Mouse (Mus musculus) CH12.LX (cell line): Measurements from ENCODE around the gene Btbd9. TPM values are rescaled to one million over a fixed set of nuclear protein-coding genes. Genes with fewer than 3 reads are reported as not detected.

Experiments
- DNase-seq: peaks from one replicate; pipeline ENCODE4 v3.0.0-alpha.2; 2013; ENCODE audit errors: extremely low read depth
- H3K27ac ChIP-seq: 2 replicates; pipeline ENCODE4 v1.5.1; 2012; ENCODE audit warnings: low read depth, mild to moderate bottlenecking, control low read depth, moderate library complexity; ENCODE audit not compliant: insufficient read depth
- H3K27me3 ChIP-seq: replicated peaks from 2 replicates; pipeline ENCODE3; 2012; ENCODE audit warnings: inconsistent platforms
- H3K36me3 ChIP-seq, 2 experiments: replicated peaks in 1 of 2; 2 replicates each; pipeline versions ENCODE3 to v1.6.1; 2012; ENCODE audit warnings: inconsistent platforms in 1 of 2, low read length in 1 of 2, mild to moderate bottlenecking in 1 of 2, mixed read lengths in 1 of 2, moderate library complexity in 1 of 2; ENCODE audit not compliant: control insufficient read depth in 1 of 2, insufficient read depth in 1 of 2
- H3K4me1 ChIP-seq, 2 experiments: 2 replicates each; pipeline ENCODE4 v1.6.1; 2012; ENCODE audit warnings: inconsistent platforms in 1 of 2, moderate library complexity in 1 of 2; ENCODE audit not compliant: insufficient read depth in 2 of 2, control insufficient read depth in 1 of 2
- H3K4me2 ChIP-seq: 2 replicates; pipeline ENCODE4 v1.6.1; 2012; ENCODE audit warnings: low read depth, mild to moderate bottlenecking, control low read depth; ENCODE audit not compliant: poor library complexity, insufficient read depth, severe bottlenecking
- H3K4me3 ChIP-seq, 3 experiments: fragments of 150-350 bp in 1 of 3; sonication (generic) in 1 of 3; replicated peaks in 1 of 3; 2 replicates each; pipeline versions ENCODE3 to v1.5.1; 2011 to 2012; ENCODE audit warnings: low read depth in 2 of 3, low read length in 2 of 3, mild to moderate bottlenecking in 2 of 3, moderate library complexity in 2 of 3, control low read depth in 1 of 3, improper control_type of control experiment in 1 of 3, inconsistent platforms in 1 of 3, mixed read lengths in 1 of 3; ENCODE audit not compliant: poor library complexity in 1 of 3
- H3K79me2 ChIP-seq: replicated peaks from 2 replicates; pipeline ENCODE4 v1.6.1; 2012; ENCODE audit warnings: mild to moderate bottlenecking, moderate library complexity; ENCODE audit not compliant: control insufficient read depth, poor library complexity, insufficient read depth, severe bottlenecking; ENCODE audit errors: extremely low read depth
- H3K9ac ChIP-seq: 2 replicates; pipeline ENCODE4 v1.6.1; 2012; ENCODE audit warnings: low read depth, mild to moderate bottlenecking, control low read depth, moderate library complexity; ENCODE audit not compliant: insufficient read depth
- H3K9me3 ChIP-seq: replicated peaks from 2 replicates; pipeline ENCODE3; 2012; ENCODE audit warnings: low read length, inconsistent platforms, mixed read lengths
- BHLHE40 ChIP-seq: IDR thresholded peaks from 2 replicates; pipeline ENCODE4 v1.6.1; 2011; ENCODE audit warnings: mild to moderate bottlenecking, low read depth, low read length, improper control_type of control experiment
- CHD2 ChIP-seq: IDR thresholded peaks from 2 replicates; pipeline ENCODE4 v1.6.1; 2011; ENCODE audit warnings: low read length, improper control_type of control experiment
- CTCF ChIP-seq, 2 experiments: IDR thresholded peaks in 1 of 2; conservative IDR thresholded peaks in 1 of 2; 2 replicates each; pipeline ENCODE4 v1.5.1; 2011 to 2012; ENCODE audit warnings: low read depth in 2 of 2, low read length in 2 of 2, improper control_type of control experiment in 1 of 2, inconsistent platforms in 1 of 2, mild to moderate bottlenecking in 1 of 2, moderate library complexity in 1 of 2
- E2F4 ChIP-seq: IDR thresholded peaks from 2 replicates; pipeline ENCODE4 v1.6.1; 2011; ENCODE audit warnings: low read depth, low read length, improper control_type of control experiment; ENCODE audit not compliant: insufficient replicate concordance
- EP300 ChIP-seq: IDR thresholded peaks from 2 replicates; pipeline ENCODE4 v1.6.1; 2011; ENCODE audit warnings: low read length, improper control_type of control experiment
- ETS1 ChIP-seq: conservative IDR thresholded peaks from 2 replicates; pipeline ENCODE4 v1.6.1; 2012; ENCODE audit warnings: low read depth, mild to moderate bottlenecking, inconsistent platforms, low read length, improper control_type of control experiment, moderate library complexity
- GABPA ChIP-seq: IDR thresholded peaks from 2 replicates; pipeline ENCODE4 v1.6.1; 2012; ENCODE audit warnings: low read depth, low read length, improper control_type of control experiment, inconsistent platforms; ENCODE audit not compliant: insufficient replicate concordance
- HCFC1 ChIP-seq: IDR thresholded peaks from 2 replicates; pipeline ENCODE4 v1.6.1; 2012; ENCODE audit warnings: low read depth, mild to moderate bottlenecking, inconsistent platforms, low read length, improper control_type of control experiment
- IRF4 ChIP-seq: IDR thresholded peaks from 2 replicates; pipeline ENCODE4 v1.6.1; 2014; ENCODE audit warnings: low read depth, mild to moderate bottlenecking, inconsistent platforms, low read length, improper control_type of control experiment
- JUN ChIP-seq: IDR thresholded peaks from 2 replicates; pipeline ENCODE4 v1.6.1; 2011; ENCODE audit warnings: low read depth, mild to moderate bottlenecking, low read length, improper control_type of control experiment, moderate library complexity; ENCODE audit not compliant: insufficient read depth
- JUND ChIP-seq: conservative IDR thresholded peaks from 2 replicates; pipeline ENCODE4 v1.6.1; 2011; ENCODE audit warnings: low read depth, low read length, improper control_type of control experiment
- MEF2A ChIP-seq: IDR thresholded peaks from 2 replicates; pipeline ENCODE4 v1.6.1; 2014; ENCODE audit warnings: low read depth, mild to moderate bottlenecking, inconsistent platforms, low read length, improper control_type of control experiment, borderline replicate concordance
- MYC ChIP-seq: IDR thresholded peaks from 2 replicates; pipeline ENCODE4 v1.6.1; 2011; ENCODE audit warnings: low read depth, mild to moderate bottlenecking, improper control_type of control experiment, low read length
- POLR2A ChIP-seq: IDR thresholded peaks from 2 replicates; pipeline ENCODE4 v1.6.1; 2011; ENCODE audit warnings: low read depth, mild to moderate bottlenecking, improper control_type of control experiment, low read length
- POLR2AphosphoS2 ChIP-seq: IDR thresholded peaks from 2 replicates; pipeline ENCODE4 v1.6.1; 2011; ENCODE audit warnings: low read depth, low read length, improper control_type of control experiment
- RCOR1 ChIP-seq: conservative IDR thresholded peaks from 2 replicates; pipeline ENCODE4 v1.6.1; 2012; ENCODE audit warnings: low read depth, mild to moderate bottlenecking, inconsistent platforms, low read length, improper control_type of control experiment
- SMC3 ChIP-seq: IDR thresholded peaks from 2 replicates; pipeline ENCODE4 v1.6.1; 2011; ENCODE audit warnings: low read depth, low read length, improper control_type of control experiment
- UBTF ChIP-seq: IDR thresholded peaks from 2 replicates; pipeline ENCODE4 v1.6.1; 2012; ENCODE audit warnings: low read depth, mild to moderate bottlenecking, inconsistent platforms, low read length, improper control_type of control experiment, moderate library complexity
- USF2 ChIP-seq: conservative IDR thresholded peaks from 2 replicates; pipeline ENCODE4 v1.6.1; 2011; ENCODE audit warnings: low read depth, low read length, improper control_type of control experiment
- ZMIZ1 ChIP-seq: IDR thresholded peaks from 2 replicates; pipeline ENCODE4 v1.6.1; 2012; ENCODE audit warnings: low read depth, mild to moderate bottlenecking, inconsistent platforms, low read length, improper control_type of control experiment
- ZNF384 ChIP-seq: IDR thresholded peaks from 2 replicates; pipeline ENCODE4 v1.6.1; 2012; ENCODE audit warnings: low read depth, low read length, improper control_type of control experiment, inconsistent platforms
- dilution Hi-C: fragments of 300-500 bp; cut with MboI; formaldehyde crosslinking; loops from 2 replicates; pipeline ENCODE4 v1.14.3; 2020; ENCODE audit warnings: low sequenced_read_pairs; ENCODE audit not compliant: extremely low pct_unique_long_range_greater_than_20kb, extremely low pct_ligation_motif_present
- in situ Hi-C: fragments of 300-500 bp; cut with MboI; formaldehyde crosslinking; loops from 3 replicates; pipeline ENCODE4 v1.14.3; 2019; ENCODE audit warnings: low sequenced_read_pairs, low pct_ligation_motif_present, low pct_unique_long_range_greater_than_20kb, mixed read lengths
- polyA plus RNA-seq: library from polyadenylated mRNA; unstranded; fragments of >175 nt; gene quantifications from 2 replicates; pipeline ENCODE4 v1.2.1, GENCODE M21; 2012; ENCODE audit warnings: low read depth; ENCODE audit not compliant: insufficient read length
- total RNA-seq, 2 experiments: library from RNA; depleted of rRNA; stranded (reverse); fragments of 300-350 nt in 1 of 2; fragments of >200 nt in 1 of 2; gene quantifications; 2 replicates each; pipeline ENCODE4 v1.2.3; 2012 to 2014

The Btbd9 gene
- total and polyA plus RNA-seq, 3 experiments: 19.3 to 25.4 (median 20.0) TPM

- no peak for DNase-seq
- no peaks in the 10 kb centered on the region for H3K27me3 ChIP-seq
Observed at GRCm38 (mm10) chr17:30183561-30183960, 392.7 kb downstream of the Btbd9 start.

GRCm38 (mm10) chr17:30182063-30182462 is 394.2 kb downstream of the Btbd9 start:
- DNase-seq: no peak
- dilution Hi-C loops: no loop called here
- peaks cover 9 to 50% of the 10 kb centered on the region in 2 experiments for H3K4me1 ChIP-seq

More at GRCm38 (mm10) chr17:30183561-30183960, 392.7 kb downstream of the Btbd9 start:
- dilution Hi-C loops: no loop called here
- in situ Hi-C loops: no loop called here
- Histone ChIP-seq H3K4me3 (no peak overlapping the region), H3K79me2 (no peaks in the 10 kb centered on the region), H3K4me2 (no peak overlapping the region), H3K36me3 (peaks cover 2 to 21% of the 10 kb centered on the region in 2 experiments), H3K9me3 (no peaks in the 10 kb centered on the region), H3K4me1 (peaks cover 9 to 59% of the 10 kb centered on the region in 2 experiments), H3K9ac (no peak overlapping the region), H3K27ac (no peak overlapping the region)
- TF ChIP-seq RCOR1 (no peak), IRF4 (no peak), EP300 (no peak), POLR2A (no peak), ETS1 (no peak), CHD2 (no peak), JUND (no peak), MEF2A (no peak), MYC (no peak), CTCF (conservative IDR thresholded peaks at IDR 0.05 in 1 of 2, IDR thresholded peaks at IDR 0.05 in 1 of 2; ENCODE audit: low read depth in 2 of 2, low read length in 2 of 2) (no peak), ZNF384 (no peak), JUN (no peak), E2F4 (no peak)

More at GRCm38 (mm10) chr17:30182063-30182462, 394.2 kb downstream of the Btbd9 start:
- H3K9me3 ChIP-seq: no peaks in the 10 kb centered on the region
- peaks cover 4 to 34% of the 10 kb centered on the region in 2 experiments for H3K36me3 ChIP-seq
- no peaks in the 10 kb centered on the region for H3K27me3 ChIP-seq
- H3K27ac ChIP-seq: no peak overlapping the region
- H3K4me2 ChIP-seq: no peak overlapping the region
- no peaks in the 10 kb centered on the region for H3K79me2 ChIP-seq
- no peak overlapping the region for H3K9ac ChIP-seq
- TF ChIP-seq MEF2A (no peak), GABPA (no peak), BHLHE40 (no peak), HCFC1 (no peak), UBTF (no peak), SMC3 (no peak), POLR2AphosphoS2 (no peak), ZMIZ1 (no peak), USF2 (no peak), RCOR1 (no peak), CTCF (conservative IDR thresholded peaks at IDR 0.05 in 1 of 2, IDR thresholded peaks at IDR 0.05 in 1 of 2; ENCODE audit: low read depth in 2 of 2, low read length in 2 of 2) (no peak)
- no peak overlapping the region for H3K4me3 ChIP-seq
- in situ Hi-C loops: no loop called here
